Mouse (Mus musculus) mouse trophoblast stem cell (cell line): Measurements from ENCODE around the gene Hand2.

Experiments used
- in situ Hi-C, 2 experiments: fragments of 300-500 bp; cut with MseI, MboI; formaldehyde crosslinking; loops; 2 replicates in 1 of 2; 3 replicates in 1 of 2; pipeline ENCODE4 v1.15.1; 2025

Hand2 gene

DNA sequence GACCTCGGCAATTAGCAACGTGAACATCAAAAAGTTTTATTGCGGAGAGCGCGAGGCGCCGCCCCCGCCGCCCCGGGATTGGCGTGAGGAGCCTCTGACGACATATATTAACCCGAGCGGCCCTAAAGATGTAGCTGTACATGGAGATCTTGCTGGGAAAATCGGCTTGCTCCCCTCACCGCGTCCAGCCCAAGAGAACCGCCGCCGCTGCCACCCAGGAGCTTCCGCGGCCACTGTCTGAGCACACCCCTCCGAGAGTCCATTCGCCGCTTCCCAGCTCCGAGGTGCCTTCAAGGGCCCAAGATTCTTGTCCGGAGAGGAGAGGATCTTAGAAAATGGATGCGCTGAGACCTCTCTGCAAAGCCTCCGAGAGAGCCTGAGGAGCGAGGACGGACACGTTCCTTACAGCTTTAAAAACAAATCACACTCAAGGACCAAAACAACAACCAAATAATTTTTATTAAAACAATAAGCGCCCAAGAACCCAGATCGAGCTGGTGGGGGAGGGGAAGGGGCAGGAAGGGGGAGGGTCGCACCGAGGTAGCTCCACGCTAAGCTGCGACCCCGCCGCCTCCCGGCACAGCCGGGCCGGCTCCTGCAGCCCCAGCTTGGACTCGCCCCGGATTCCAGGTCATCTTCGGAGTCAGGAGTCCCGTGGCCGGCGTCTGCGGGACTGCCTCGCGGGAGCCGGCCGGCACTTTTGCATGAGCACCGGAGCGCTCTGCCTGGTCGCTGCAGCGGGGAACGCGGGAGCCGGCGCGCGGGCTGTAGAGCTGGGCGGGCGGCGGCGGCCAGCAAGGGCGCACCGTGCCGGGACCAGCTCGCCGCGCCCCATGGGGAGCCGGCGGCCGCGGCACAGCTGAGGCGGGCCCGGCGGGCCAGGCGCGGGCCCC is at the start of gene Hand2:
TSS of gene Hand2 (plus strand) at position 133 of the 893 bp plus-strand sequence.
- in situ Hi-C loops = no loop called here

DNA sequence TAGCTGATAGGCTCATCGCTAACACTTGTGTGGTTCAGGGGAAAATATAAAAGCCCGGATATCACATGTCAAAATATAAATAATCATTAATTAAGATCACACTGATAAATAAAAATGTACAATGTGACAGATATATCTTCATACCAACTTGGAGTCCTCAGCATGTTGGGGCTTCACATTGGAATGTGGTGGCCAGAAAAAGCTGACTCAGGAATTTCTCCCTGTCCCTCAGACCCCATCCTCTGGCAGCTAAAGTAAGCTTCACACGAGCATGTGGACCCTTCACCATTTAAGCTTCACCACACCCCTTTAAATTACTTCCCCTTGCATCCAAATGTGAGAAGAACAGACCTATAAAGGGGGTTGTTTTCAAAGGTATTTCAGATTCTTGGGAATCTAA is 47.7 kb upstream of the Hand2 start:
- in situ Hi-C loops = no loop called here

DNA sequence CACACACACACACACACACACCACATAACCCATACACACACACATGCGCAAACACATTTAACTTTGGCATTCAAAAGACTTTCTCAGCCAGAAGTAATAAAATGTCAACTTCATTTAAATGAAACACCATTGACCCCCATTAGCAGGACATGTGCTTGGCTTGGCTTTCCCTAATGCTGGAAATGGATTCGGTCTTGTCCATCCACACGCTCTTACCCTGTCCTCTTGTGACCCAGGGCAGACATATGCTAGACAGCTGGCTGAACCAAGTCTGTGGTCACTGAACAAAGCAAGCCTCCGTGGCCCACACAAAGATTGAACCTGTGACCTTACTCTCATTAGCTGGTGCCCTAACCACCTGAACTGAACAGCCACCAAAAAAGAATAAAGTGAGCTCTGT is 27.3 kb upstream of the Hand2 start:
- in situ Hi-C loops = no loop called here

DNA sequence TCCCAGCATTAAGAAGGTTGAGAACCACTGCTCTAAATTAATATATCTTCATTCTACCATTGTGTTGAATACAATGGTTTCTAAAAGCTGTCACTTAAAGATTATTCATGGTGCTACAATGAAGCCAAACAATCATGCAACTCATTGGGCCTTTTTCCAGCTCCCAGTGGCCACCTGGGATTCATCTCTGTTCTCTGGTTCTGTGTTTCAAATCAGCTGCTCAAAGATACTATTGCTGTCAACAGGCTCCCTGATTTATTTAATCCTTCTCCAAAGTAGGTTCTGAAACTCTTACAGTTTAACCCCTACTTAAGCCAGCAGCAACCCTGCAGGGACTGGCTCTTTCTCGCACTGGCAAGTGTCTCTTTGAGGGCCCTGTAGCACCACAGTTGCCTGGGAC is 17.3 kb upstream of the Hand2 start:
- in situ Hi-C loops = no loop called here

DNA sequence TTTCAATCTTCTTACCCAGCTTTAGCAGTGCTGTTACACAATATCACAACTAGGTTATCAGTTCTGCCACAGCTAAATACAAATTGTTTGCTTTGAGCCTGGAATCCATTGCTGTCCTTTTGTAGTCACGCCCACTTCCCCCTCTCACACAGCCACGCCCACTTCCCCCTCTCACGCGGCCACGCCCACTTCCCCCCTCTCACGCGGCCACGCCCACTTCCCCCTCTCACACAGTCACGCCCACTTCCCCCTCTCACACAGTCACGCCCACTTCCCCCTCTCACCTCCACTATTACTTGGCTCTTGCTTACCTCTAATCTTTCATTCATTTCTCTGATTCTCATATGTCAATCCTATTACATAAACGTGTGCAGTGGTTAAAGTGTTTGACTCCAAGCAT is 15.8 kb upstream of the Hand2 start:
- in situ Hi-C loops = no loop called here

DNA sequence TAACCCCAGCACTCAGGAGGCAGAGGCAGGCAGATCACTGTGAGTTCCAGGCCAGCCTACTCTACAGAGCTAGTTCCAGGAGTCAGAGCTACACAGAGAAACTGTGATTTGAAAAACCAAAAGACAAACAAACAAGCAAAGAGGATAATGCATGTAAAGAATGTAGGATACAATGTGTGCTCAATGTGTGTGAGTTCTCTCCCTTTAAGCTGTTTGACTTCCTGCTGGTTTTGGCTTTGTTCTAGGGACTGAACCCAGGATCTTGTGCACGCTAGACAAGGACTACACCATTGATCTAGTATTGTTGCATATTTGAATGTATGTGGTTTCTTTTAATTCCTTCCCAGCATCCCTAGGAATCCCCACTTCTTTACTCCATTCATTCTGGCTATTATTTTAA is 14.3 kb upstream of the Hand2 start:
- in situ Hi-C loops = no loop called here

DNA sequence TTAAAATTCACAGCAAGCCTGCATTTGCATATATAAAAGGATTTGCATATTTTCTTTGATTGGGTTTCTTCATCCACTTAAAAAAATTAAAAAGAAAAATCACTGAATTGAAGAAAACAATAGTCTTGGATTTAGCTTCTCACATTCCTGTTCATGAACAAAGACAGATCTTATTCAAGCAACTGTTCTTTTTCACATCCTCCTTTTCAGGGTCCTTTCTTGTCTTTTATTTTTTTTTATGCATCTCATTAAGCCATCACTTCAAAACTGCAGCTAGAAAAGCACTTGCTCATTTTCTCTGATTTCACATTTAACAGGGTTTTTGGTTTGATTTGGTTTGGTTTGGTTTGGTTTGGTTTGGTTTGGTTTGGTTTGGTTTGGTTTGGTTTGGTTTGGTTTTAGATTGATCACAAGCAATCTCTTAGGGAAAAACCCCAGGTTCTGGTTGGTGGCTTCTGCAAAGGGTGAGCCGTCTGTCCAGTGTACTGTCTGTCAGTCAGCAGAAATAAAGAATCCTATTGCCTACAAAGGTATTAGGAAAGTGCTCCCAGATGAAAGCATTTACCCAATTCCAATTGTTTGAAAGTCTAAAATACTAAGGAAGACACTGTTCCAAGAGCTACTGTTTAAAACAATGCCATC is 10.8 kb upstream of the Hand2 start:
- in situ Hi-C loops = no loop called here

DNA sequence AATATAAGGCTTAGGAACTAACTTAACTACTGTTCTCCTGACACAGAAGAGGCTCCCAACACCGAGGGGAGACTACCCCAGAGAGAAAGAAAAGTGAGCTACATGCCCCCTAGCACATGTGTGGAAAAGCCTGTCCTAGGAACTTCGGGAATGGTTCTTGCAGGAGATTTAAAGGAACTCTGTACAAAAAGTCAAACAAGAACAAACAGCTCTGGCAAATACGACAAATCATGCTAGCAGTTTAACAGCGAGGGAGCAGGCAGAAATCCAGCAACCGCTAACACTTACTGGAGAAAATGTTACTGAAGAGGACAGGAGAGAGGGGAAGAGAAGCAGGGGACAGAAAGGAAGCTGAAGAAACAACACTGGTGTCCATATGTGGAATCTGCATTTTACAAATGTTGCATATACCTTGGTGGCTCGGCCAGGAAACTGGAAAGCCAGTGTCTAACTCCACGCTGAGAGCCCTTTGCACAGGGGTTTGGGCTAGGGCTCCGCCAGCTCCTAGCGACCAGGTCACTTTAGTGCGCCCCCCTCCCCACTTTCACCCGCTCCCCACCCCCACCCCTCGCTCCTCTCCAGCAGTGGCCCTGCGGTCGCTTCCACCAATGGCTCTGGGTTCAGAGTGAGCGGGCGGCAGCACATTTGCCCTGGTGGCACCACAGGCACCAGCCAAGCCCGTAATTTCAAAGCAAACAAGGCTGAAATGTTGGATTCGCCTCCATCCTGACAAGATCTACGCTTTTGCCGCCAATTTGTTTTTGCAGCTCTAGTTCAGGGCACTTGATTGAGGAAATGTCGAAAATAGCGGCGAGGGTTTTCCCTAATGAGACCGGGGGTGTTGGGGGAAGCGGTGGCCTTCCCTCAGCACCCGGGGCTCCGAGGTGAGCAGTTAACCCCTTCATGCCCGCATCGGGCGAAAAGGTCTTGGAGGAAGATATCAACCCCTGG is 8.5 kb upstream of the Hand2 start:
- in situ Hi-C loops = no loop called here

DNA sequence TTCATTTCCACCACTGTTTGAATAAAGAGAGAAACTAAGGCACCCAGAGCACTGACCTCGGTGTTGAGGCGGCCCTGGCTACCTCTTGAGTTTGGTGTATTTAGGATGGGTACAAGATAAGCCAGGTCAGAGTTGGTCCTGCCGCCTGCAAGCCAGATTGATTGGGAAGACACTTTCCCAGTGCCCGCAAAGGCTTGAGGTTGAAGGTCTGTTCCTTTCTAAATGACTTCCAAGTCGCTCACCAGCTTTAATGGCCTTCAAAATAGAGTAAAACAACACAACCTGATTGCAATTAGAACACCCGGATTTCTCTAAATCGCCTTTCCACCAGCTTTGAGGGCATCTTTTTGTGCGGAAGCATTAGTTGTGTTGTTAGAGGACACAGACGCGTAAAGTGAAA is 7.2 kb upstream of the Hand2 start:
- in situ Hi-C loops = no loop called here

DNA sequence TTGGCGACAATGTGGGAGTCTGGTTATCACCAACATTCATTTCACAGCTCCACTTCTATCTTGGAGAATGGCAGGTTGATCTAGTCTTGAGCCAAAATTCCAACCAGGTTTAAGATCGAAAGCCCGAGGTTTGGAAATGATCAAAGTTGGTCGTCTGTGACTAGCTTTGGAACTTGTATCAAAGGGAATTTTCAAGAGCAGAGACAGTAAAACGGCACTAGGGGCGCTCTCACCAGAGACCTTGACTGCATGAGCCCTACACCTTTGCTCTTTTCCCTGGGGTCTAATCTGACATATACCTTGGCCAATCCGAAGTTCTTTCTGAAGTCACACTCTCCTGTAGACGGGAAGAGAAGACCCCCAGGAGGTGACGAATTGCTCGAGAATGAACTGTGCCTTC is 6.6 kb upstream of the Hand2 start:
- in situ Hi-C loops = no loop called here

DNA sequence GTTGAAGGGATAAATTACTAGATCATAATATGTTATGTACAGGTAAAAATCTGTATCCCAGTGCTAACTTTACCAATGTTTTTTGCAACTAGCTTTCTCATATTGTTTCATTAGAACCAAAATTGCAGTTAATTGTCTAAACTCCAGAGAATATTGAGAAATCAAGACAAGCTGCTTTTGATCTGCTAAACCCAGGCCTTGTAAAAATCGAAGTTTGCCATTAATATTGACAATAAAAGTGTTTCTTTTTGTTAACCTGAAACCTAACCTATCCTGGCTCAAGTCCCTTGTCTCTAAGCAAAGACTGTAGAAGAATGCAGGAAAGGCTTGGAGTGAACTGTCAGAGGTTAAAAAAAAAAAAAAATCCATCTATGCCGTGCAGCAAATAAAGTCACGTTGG is 5.3 kb upstream of the Hand2 start:
- in situ Hi-C loops = no loop called here

DNA sequence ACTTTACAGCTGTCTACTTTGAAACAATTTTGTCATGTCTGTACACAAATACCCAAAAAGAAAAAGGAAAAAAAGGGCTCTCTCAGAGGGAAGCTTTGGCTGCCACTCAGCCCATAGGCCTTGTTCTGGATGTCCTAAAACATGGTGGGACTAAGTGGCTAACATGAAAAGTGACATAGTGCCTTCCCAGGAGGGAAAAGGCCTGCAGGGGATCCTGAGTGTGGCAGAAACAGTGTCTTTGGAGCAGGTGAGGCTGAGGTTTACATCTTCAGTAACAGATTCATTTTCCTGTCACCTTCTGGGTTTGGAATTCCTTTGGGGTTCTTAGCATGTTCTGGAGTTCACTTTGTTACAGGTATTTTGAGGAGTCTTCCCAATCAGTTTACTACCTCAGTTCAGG is 3.7 kb upstream of the Hand2 start:
- in situ Hi-C loops = no loop called here

DNA sequence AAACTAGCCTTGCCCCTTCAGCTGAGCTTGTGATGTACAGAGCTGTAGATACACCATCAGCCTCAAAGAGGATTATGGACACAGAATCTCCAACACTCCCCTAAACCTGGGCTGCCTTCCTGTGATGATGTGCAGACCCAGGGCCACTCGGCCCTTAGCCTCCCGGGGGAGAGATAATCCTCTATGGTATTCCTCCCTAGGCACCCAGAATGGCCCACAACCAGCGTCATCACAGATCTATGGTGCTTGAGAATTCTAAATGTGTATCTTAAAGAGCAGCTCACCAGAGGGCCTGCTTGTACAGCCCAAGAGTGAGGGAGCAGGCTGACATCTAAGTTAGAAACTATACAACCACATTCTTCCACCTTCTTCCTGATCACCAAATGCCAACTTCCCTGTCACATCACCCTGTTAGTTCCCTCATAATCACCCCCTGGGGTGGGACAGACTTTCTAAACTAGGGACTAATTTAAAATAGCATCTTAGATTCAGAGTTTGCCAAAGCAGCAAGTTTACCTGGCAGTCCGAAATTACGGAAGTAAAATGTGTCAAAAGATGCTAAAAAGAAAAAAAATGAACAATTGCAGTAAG is 2.8 kb upstream of the Hand2 start:
- in situ Hi-C loops = no loop called here

DNA sequence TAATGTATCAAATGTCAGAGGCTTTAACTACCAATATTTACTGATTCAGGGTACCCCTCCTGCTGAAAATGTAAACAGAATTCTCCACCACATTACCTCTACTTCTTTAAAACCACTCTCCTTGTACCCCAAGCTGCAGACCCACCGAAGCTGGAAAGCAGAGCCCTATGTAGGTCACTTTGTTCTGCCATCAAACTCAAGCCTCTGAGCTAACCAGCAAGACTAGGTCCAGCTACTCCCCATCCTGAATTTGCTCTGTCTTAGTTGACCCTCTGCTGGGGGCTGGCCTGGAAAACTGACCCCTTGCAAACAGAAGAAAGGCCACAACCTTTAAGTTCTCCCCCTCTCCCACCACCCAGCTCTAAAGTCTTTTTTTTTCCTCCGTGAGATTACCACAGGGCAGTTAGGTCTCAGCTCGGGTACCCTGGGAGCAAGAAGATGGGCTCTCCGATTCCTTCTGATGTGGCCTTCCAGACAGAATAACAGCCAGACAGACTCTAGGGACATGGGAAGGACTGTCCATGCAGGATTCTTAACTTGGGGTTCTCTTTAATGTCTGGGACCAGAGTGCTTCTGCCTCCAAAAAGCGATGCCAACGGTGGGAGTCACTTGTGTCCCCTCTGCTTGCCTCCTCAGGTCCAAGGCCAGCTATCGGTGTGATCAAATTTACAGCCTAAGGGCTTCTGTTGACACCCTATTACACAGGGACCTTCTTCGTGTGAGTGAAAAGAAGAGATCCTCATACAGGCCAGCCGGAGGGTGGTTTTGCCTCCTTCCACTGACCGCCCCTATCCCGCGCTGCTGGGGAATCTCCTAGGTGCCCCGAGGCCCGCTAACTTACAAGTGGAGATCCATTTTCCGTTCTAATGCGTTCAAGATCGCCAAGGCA is 1.4 kb upstream of the Hand2 start:
- in situ Hi-C loops = no loop called here

DNA sequence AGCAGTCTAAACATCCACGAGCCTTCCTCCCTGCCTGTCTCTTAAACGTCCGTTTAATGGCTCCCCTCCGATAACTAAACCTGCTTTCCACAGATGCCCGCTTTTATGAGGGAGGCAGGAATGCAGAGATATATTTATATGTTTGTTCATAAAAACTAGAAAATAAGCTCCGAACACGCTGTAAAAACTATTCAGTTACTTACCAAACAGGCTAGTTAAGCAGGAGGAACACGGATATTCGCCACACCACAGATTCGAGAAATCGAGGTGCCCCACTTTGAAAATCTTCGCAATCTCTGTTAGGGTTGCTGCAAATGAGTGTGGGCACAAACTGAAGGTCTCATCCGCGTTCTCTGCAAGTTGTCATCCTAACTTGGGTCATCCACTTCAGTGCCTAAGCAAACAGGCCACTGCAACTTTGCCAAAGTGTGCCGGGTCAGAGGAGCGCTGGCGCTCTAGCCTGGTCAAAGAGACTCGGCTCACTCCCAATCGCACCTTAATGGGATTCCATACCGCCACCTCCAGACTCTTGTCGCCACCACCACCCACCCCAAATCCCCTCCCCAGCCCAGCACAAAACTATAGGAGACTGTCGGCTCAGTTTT is 700 bp upstream of the Hand2 start:
- in situ Hi-C loops = no loop called here

DNA sequence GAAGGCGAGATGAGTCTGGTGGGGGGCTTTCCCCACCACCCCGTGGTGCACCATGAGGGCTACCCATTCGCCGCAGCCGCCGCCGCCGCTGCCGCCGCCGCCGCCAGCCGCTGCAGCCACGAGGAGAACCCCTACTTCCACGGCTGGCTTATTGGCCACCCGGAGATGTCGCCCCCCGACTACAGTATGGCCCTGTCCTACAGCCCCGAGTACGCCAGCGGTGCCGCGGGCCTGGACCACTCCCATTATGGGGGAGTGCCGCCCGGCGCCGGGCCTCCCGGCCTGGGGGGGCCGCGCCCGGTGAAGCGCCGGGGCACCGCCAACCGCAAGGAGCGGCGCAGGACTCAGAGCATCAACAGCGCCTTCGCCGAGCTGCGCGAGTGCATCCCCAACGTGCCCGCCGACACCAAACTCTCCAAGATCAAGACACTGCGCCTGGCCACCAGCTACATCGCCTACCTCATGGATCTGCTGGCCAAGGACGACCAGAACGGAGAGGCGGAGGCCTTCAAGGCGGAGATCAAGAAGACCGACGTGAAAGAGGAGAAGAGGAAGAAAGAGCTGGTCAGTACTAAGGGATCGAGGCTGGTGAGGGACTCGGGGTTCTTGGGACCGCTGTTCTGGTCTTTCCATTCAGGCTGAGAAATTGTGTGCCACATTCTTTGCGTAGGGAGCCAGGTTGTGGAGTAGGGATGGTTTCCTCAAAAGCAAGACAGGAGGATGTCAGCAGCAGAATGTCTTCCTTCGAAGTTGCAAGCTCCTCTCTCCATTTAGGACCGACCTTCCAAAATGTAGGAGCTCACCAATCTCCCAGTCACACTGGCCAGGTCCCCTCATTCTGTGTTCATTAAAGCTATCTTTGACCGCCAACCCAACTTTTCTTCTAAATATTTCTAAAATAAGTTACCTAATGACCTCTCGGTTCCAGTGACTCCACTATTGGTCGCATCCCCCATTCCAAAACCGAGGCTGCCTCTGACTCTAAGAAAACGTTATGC is 1.4 kb downstream of the Hand2 start:
- in situ Hi-C loops = no loop called here

DNA sequence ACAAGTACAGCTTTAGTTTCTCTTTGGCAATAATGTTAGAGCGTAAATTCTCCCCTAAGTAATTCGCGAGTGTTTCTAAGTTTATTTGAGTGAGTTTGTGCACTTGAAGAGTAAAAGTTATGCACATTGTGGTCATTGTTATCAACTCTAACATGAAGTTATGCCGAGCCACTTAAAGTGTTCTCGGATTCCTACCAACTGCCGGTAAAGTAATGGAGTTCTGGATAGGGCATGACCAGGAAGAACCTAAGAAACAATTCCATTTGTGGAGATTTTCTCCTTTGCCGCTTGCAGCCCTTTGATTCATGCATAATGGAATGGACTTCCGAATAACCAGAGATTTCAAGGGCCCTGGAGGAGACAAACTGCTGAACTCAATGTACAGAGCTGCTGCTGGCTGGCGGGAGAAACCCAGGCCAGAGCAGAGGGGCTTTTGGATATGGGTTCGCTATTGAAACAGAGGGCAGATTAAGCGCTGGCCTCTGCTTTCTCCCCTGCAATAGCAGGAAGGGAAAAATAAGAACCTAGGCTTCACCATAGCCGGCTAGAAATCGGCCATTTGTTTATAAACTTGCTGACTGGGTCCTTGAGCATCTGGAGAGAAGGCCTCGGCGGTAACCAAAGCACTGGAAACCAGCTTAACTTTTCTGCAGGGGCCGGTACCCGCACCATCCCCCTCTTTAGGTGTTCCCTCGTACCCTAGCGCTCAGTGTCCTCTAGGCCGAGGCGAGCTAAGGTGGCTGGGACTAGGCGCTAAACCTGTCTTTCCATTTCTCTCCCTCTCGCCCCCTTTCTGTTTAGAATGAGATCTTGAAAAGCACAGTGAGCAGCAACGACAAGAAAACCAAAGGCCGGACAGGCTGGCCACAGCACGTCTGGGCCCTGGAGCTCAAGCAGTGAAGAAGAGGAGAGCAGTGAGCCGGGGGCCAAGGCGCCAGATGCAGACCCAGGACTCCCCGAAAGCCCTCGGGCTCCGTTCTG is 2.5 kb downstream of the Hand2 start:
- in situ Hi-C loops = no loop called here

DNA sequence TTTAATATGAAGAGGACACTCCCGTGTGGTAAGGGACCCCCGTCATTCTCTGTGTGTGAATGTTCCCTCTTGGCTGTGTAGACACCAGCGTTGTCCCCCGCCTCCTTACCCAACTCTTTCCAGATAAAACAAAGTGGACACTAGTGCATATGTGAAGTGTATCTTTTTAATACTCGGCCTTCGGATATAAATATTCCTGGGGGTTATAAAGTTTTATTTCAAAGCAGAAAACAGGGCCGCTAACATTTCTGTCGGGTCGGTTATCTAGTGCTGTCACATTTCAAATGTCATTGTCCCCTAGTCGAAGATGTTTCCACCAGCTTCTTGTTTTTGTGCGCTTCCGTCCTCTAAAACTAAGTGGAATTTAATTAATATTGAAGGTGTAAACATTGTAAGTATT is 3.3 kb downstream of the Hand2 start:
- in situ Hi-C loops = no loop called here
